Comparison of ENCODE assay signal across 21 mouse cellular contexts in genomic region chr15:11607489-11607888, GRCm38 (mm10).
A peak's percentile ranks its signal among the peaks of the same experiment; 100 is the strongest.
DNase-seq lines count a peak whose midpoint lies in the region; ATAC-seq and TF ChIP-seq lines count a peak whose summit lies in the region.
"Had no signal": no experiment of that assay in that cellular context is flagged by ENCODE, and none has a peak within 500 bp of the region (broad histone marks: within the 10 kb centered on the region; RNA-seq: fewer than 3 reads in every experiment).

No protein-coding gene starts in this region.

- no peak for TF ChIP-seq CTCF in hindbrain, postnatal 0 days (IDR thresholded peaks at IDR 0.05; ENCODE audit: low read depth)

- H3K4me1 ChIP-seq in embryonic facial prominence, embryonic 14.5 days (ENCODE audit: control insufficient read depth, insufficient read depth, low read length), result no peaks in the 10 kb centered on the region
- H3K4me1 ChIP-seq in embryonic facial prominence, embryonic 10.5 days, result no peaks in the 10 kb centered on the region
- H3K4me1 ChIP-seq in hindbrain, postnatal 0 days (ENCODE audit: insufficient read depth, low read length), result no peaks in the 10 kb centered on the region
- H3K4me1 ChIP-seq in hindbrain, embryonic 12.5 days, result no peaks in the 10 kb centered on the region
- H3K4me1 ChIP-seq in lung, embryonic 16.5 days (replicated peaks; ENCODE audit: control insufficient read depth, insufficient read depth, low read length), result no peaks in the 10 kb centered on the region
- H3K4me1 ChIP-seq: embryonic facial prominence, embryonic 12.5 days; midbrain, embryonic 10.5 days; neural tube, embryonic 15.5 days had no signal

- no peak for ATAC-seq in embryonic facial prominence, embryonic 14.5 days (ENCODE audit: low read depth)
- ATAC-seq in hindbrain, postnatal 0 days, result no peak
- ATAC-seq in hindbrain, embryonic 12.5 days (ENCODE audit: low FRiP score), result no peak
- ATAC-seq in lung, embryonic 16.5 days (ENCODE audit: low read depth), result peak; percentile 93

- no peaks in the 10 kb centered on the region for H3K9me3 ChIP-seq in embryonic facial prominence, embryonic 14.5 days (ENCODE audit: control insufficient read depth, low read length)
- H3K9me3 ChIP-seq in embryonic facial prominence, embryonic 10.5 days, result no peaks in the 10 kb centered on the region
- no peaks in the 10 kb centered on the region for H3K9me3 ChIP-seq in hindbrain, postnatal 0 days (ENCODE audit: low read length)
- H3K9me3 ChIP-seq in hindbrain, embryonic 12.5 days (replicated peaks), result no peaks in the 10 kb centered on the region
- H3K9me3 ChIP-seq in lung, embryonic 16.5 days (ENCODE audit: control insufficient read depth, low read length), result no peaks in the 10 kb centered on the region
- H3K9me3 ChIP-seq: embryonic facial prominence, embryonic 12.5 days; midbrain, embryonic 10.5 days; neural tube, embryonic 15.5 days had no signal

- no peak overlapping the region for H3K4me2 ChIP-seq in embryonic facial prominence, embryonic 14.5 days (ENCODE audit: low read depth, low read length)
- H3K4me2 ChIP-seq in hindbrain, postnatal 0 days (ENCODE audit: low read depth, low read length), result no peak overlapping the region
- no peak overlapping the region for H3K4me2 ChIP-seq in hindbrain, embryonic 12.5 days (replicated peaks)
- no peak overlapping the region for H3K4me2 ChIP-seq in lung, embryonic 16.5 days (ENCODE audit: low read depth, low read length)
- H3K4me2 ChIP-seq: embryonic facial prominence, embryonic 12.5 days; hindbrain, embryonic 14.5 days; neural tube, embryonic 15.5 days had no signal

- no peak overlapping the region for H3K4me3 ChIP-seq in embryonic facial prominence, embryonic 14.5 days (ENCODE audit: low read depth, low read length)
- no peak overlapping the region for H3K4me3 ChIP-seq in embryonic facial prominence, embryonic 10.5 days
- H3K4me3 ChIP-seq in hindbrain, postnatal 0 days (ENCODE audit: low read length), result no peak overlapping the region
- no peak overlapping the region for H3K4me3 ChIP-seq in hindbrain, embryonic 12.5 days
- no peak overlapping the region for H3K4me3 ChIP-seq in lung, embryonic 16.5 days (ENCODE audit: low read length)
- H3K4me3 ChIP-seq: embryonic facial prominence, embryonic 12.5 days; midbrain, embryonic 10.5 days; myocyte; neural tube, embryonic 15.5 days had no signal

- no peak overlapping the region for H3K27ac ChIP-seq in embryonic facial prominence, embryonic 14.5 days (replicated peaks; ENCODE audit: low read depth, low read length)
- H3K27ac ChIP-seq in embryonic facial prominence, embryonic 10.5 days (replicated peaks), result no peak overlapping the region
- H3K27ac ChIP-seq in hindbrain, postnatal 0 days, result no peak overlapping the region
- H3K27ac ChIP-seq in hindbrain, embryonic 12.5 days, result no peak overlapping the region
- no peak overlapping the region for H3K27ac ChIP-seq in lung, embryonic 16.5 days (ENCODE audit: low read length)
- H3K27ac ChIP-seq: embryonic facial prominence, embryonic 12.5 days; hindbrain, embryonic 14.5 days; midbrain, embryonic 10.5 days; neural tube, embryonic 15.5 days had no signal

- H3K9ac ChIP-seq in embryonic facial prominence, embryonic 14.5 days (ENCODE audit: low read depth, low read length), result no peak overlapping the region
- H3K9ac ChIP-seq in hindbrain, postnatal 0 days (replicated peaks; ENCODE audit: low read length), result no peak overlapping the region
- H3K9ac ChIP-seq in hindbrain, embryonic 12.5 days, result no peak overlapping the region
- H3K9ac ChIP-seq in lung, embryonic 16.5 days (ENCODE audit: low read length), result no peak overlapping the region
- H3K9ac ChIP-seq: embryonic facial prominence, embryonic 12.5 days; hindbrain, embryonic 14.5 days; neural tube, embryonic 15.5 days had no signal

- DNase-seq in embryonic facial prominence, embryonic 14.5 days (ENCODE audit: low spot score), result peak; percentile 20
- DNase-seq in embryonic facial prominence, embryonic 10.5 days (ENCODE audit: low spot score), result no peak
- peak; percentile 51 for DNase-seq in hindbrain, postnatal 0 days (ENCODE audit: low spot score)
- no peak for DNase-seq in lung, adult 18-20 months
- DNase-seq in lung, postnatal 25 days (ENCODE audit: low spot score), result peak; percentile 18
- DNase-seq in adrenal gland, adult 8-10 months, result no peak
- DNase-seq: adrenal gland, adult 2 months; cerebellum, adult 8-10 months; heart, adult 11 months; heart, postnatal 10 days; kidney, adult 8-10 months; kidney, postnatal 4 days; thymus, postnatal 36 days had no signal

- no peaks in the 10 kb centered on the region for H3K27me3 ChIP-seq in embryonic facial prominence, embryonic 14.5 days (replicated peaks; ENCODE audit: control insufficient read depth, insufficient read depth, low read length)
- H3K27me3 ChIP-seq in embryonic facial prominence, embryonic 10.5 days (replicated peaks; ENCODE audit: low read depth, poor library complexity, severe bottlenecking), result no peaks in the 10 kb centered on the region
- H3K27me3 ChIP-seq in hindbrain, postnatal 0 days (ENCODE audit: insufficient read depth, low read length), result no peaks in the 10 kb centered on the region
- no peaks in the 10 kb centered on the region for H3K27me3 ChIP-seq in hindbrain, embryonic 12.5 days
- H3K27me3 ChIP-seq in lung, embryonic 16.5 days (ENCODE audit: control insufficient read depth, insufficient read depth, low read depth, low read length), result no peaks in the 10 kb centered on the region
- H3K27me3 ChIP-seq: CH12.LX; embryonic facial prominence, embryonic 12.5 days; neural tube, embryonic 15.5 days had no signal

- H3K36me3 ChIP-seq in embryonic facial prominence, embryonic 14.5 days (ENCODE audit: control insufficient read depth, insufficient read depth, low read length), result no peaks in the 10 kb centered on the region
- no peaks in the 10 kb centered on the region for H3K36me3 ChIP-seq in embryonic facial prominence, embryonic 10.5 days (replicated peaks)
- H3K36me3 ChIP-seq in hindbrain, postnatal 0 days (ENCODE audit: insufficient read depth, low read length), result no peaks in the 10 kb centered on the region
- no peaks in the 10 kb centered on the region for H3K36me3 ChIP-seq in hindbrain, embryonic 12.5 days
- H3K36me3 ChIP-seq in lung, embryonic 16.5 days (ENCODE audit: control insufficient read depth, insufficient read depth, low read length), result no peaks in the 10 kb centered on the region
- H3K36me3 ChIP-seq: embryonic facial prominence, embryonic 12.5 days; midbrain, embryonic 10.5 days; neural tube, embryonic 15.5 days had no signal

Comparison
In these comparisons a context has a peak if more than half of its experiments do, and no peak if none do; other contexts are left out.
1. DNase-seq: peak in embryonic facial prominence, embryonic 14.5 days (single experiment), hindbrain, postnatal 0 days (single experiment) and lung, postnatal 25 days (single experiment); none in embryonic facial prominence, embryonic 10.5 days (single experiment), lung, adult 18-20 months (0 of 2) and adrenal gland, adult 8-10 months (single experiment).